Mouse (Mus musculus) heart, postnatal 0 days (tissue): ENCODE results near the gene Ptprn2. TPM values are rescaled to one million over a fixed set of nuclear protein-coding genes. Genes with fewer than 3 reads are reported as not detected.

ENCODE experiments used
- ATAC-seq: fragments of 200-750 bp; cut with Nextera tagmentation; 2 replicates; pipeline ENCODE4 v1.8.0; 2017; ENCODE audit warnings: low read depth, moderate number of reproducible peaks, moderate library complexity; ENCODE audit not compliant: insufficient read depth
- DNase-seq: peaks from one replicate; pipeline ENCODE4 v3.0.0-alpha.2; 2016; ENCODE audit warnings: low spot score
- H3K27ac ChIP-seq: fragments of 300-500 bp; sonication (generic); 2 replicates; pipeline ENCODE4 v1.5.1; 2014; ENCODE audit warnings: low read depth, mild to moderate bottlenecking
- H3K27me3 ChIP-seq: fragments of 300-500 bp; sonication (generic); 2 replicates; pipeline ENCODE4 v1.6.1; 2014; ENCODE audit warnings: low read length, mixed read lengths; ENCODE audit not compliant: control insufficient read depth, insufficient read depth
- H3K36me3 ChIP-seq: fragments of 300-500 bp; sonication (generic); replicated peaks from 2 replicates; pipeline ENCODE4 v1.6.1; 2014; ENCODE audit warnings: low read length, mixed read lengths; ENCODE audit not compliant: control insufficient read depth, insufficient read depth
- H3K4me1 ChIP-seq: fragments of 300-500 bp; sonication (generic); 2 replicates; pipeline ENCODE4 v1.6.1; 2014; ENCODE audit warnings: antibody characterized with exemption; ENCODE audit not compliant: control insufficient read depth, insufficient read depth
- H3K4me2 ChIP-seq: fragments of 300-500 bp; sonication (generic); 2 replicates; pipeline ENCODE4 v1.6.1; 2014; ENCODE audit warnings: low read depth, mild to moderate bottlenecking, low read length, moderate library complexity
- H3K4me3 ChIP-seq: fragments of 300-500 bp; sonication (generic); 2 replicates; pipeline ENCODE4 v1.5.1; 2014; ENCODE audit warnings: low read depth, low read length
- H3K9ac ChIP-seq: fragments of 300-500 bp; sonication (generic); replicated peaks from 2 replicates; pipeline ENCODE4 v1.6.1; 2014; ENCODE audit warnings: low read depth, low read length, mixed read lengths
- H3K9me3 ChIP-seq: fragments of 300-500 bp; sonication (generic); replicated peaks from 2 replicates; pipeline ENCODE4 v1.6.1; 2016; ENCODE audit warnings: low read length; ENCODE audit not compliant: control insufficient read depth
- CTCF ChIP-seq: IDR thresholded peaks from 2 replicates; pipeline ENCODE4 v1.5.1; 2016; ENCODE audit warnings: antibody characterized with exemption, control low read depth, low read depth
- EP300 ChIP-seq: IDR thresholded peaks from 2 replicates; pipeline ENCODE4 v1.6.1; 2016; ENCODE audit warnings: antibody characterized with exemption, low read depth
- WGBS: fragments of 180-500 bp; shearing (Covaris S2); extraction: QIAGEN DNeasy Blood & Tissue Kit; methylation state at CpG from one replicate; pipeline ENCODE4 v1.1.7; 2014; 5-methylcytosine and 5-hydroxymethylcytosine counted together
- polyA plus RNA-seq: library from polyadenylated mRNA; unstranded; fragments of >200 nt; fragmentation: Nextera tagmentation; extraction: Ambion mirVana; gene quantifications from 2 replicates; pipeline ENCODE4 v1.2.1, GENCODE M21; 2015
- total RNA-seq: library from RNA; depleted of rRNA; stranded (reverse); fragments of >200 nt; gene quantifications from 2 replicates; pipeline ENCODE4 v1.2.3, GENCODE M21; 2014; ENCODE audit warnings: low replicate concordance

Gene Ptprn2
- total and polyA plus RNA-seq, 2 experiments from 2014 or later = not detected

- H3K4me1 ChIP-seq = no peaks in the 10 kb centered on the region
- no peaks in the 10 kb centered on the region for H3K36me3 ChIP-seq
- no peak overlapping the region for H3K9ac ChIP-seq
- ATAC-seq = 0 out of 2 replicates have a peak, but pooled peaks have one; percentile 20
- peaks cover 84% of the 10 kb centered on the region for H3K27me3 ChIP-seq
- no peak overlapping the region for H3K27ac ChIP-seq
- H3K4me2 ChIP-seq = peak overlapping the region; percentile 55; the same call in 1 of the 2 replicates
- H3K9me3 ChIP-seq = no peaks in the 10 kb centered on the region
- WGBS = 20% methylated on average over 17 of the region's 17 CpGs
- DNase-seq = no peak
- H3K4me3 ChIP-seq = 0 out of 2 replicates have a peak overlapping the region, but pooled peaks have one; percentile 29
- TF ChIP-seq EP300 (no peak), CTCF (no peak)
Measured at GRCm38 (mm10) chr12:117158950-117159668, 673.6 kb downstream of the Ptprn2 start.

- no peak for TF ChIP-seq EP300
- TF ChIP-seq CTCF = no peak
- Histone ChIP-seq H3K4me2 (peak overlapping the region; percentile 55), H3K36me3 (no peaks in the 10 kb centered on the region), H3K27me3 (peaks cover 80% of the 10 kb centered on the region), H3K27ac (no peak overlapping the region), H3K9ac (no peak overlapping the region), H3K4me1 (no peaks in the 10 kb centered on the region), H3K4me3 (peak overlapping the region; percentile 29), H3K9me3 (no peaks in the 10 kb centered on the region)
- WGBS = 10% methylated on average over 14 of the region's 15 CpGs
- DNase-seq (no peak), ATAC-seq (peak; percentile 20; the same call in 1 of the 2 replicates)
Measured at GRCm38 (mm10) chr12:117159669-117160210, 674.2 kb downstream of the Ptprn2 start.

DNA sequence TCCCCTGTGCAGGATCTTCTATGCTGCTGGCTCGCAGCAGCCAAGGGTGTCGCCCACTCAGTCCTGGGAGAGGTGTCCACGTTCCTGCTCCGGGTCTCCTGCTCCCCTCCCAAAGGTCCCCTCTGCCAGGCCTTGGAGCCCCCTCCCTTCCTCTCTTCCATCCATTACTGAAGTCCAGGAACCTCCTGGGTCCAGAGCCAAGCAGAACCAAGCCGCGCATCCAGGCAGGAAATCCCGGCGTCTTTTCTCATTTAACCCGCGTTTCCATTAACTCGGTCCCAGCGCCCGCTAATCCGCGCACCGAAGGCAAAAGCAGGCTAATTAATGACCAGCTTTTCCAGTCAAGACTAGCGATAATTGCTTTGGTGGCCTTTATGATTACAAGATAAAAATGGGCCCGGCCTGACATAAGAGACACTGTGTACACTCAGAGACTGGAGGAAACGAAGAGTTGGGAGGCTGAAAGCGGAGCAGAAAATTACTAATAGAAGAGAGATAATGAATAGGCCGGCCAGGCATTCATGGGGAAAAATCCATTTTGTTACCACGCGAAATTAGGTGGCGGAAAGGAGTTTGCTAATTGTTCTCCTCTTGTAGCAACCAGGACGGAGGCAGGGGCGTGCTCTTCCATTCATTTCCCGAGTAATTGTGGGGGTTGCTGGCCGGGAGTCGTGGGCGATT, 674.8 kb downstream of the Ptprn2 start:
- ATAC-seq (no peak), DNase-seq (no peak)
- Histone ChIP-seq H3K27ac (no peak overlapping the region), H3K9me3 (no peaks in the 10 kb centered on the region), H3K27me3 (peaks cover 75% of the 10 kb centered on the region), H3K9ac (no peak overlapping the region), H3K36me3 (no peaks in the 10 kb centered on the region), H3K4me1 (no peaks in the 10 kb centered on the region), H3K4me2 (peak overlapping the region; percentile 55), H3K4me3 (peak overlapping the region; percentile 29)
- WGBS = 7% methylated on average over 30 of the region's 30 CpGs
- no peak for TF ChIP-seq EP300
- TF ChIP-seq CTCF = no peak

GRCm38 (mm10) chr12:117162180-117162579, 676.7 kb downstream of the Ptprn2 start:
- Histone ChIP-seq H3K36me3 (no peaks in the 10 kb centered on the region), H3K4me3 (no peak overlapping the region), H3K9me3 (no peaks in the 10 kb centered on the region), H3K9ac (no peak overlapping the region), H3K27me3 (peaks cover 58% of the 10 kb centered on the region), H3K4me2 (no peak overlapping the region), H3K27ac (no peak overlapping the region), H3K4me1 (no peaks in the 10 kb centered on the region)
- DNase-seq = no peak
- TF ChIP-seq EP300 = no peak
- no peak for TF ChIP-seq CTCF
- ATAC-seq = no peak
- WGBS = 63% methylated on average over 3 of the region's 3 CpGs

DNA sequence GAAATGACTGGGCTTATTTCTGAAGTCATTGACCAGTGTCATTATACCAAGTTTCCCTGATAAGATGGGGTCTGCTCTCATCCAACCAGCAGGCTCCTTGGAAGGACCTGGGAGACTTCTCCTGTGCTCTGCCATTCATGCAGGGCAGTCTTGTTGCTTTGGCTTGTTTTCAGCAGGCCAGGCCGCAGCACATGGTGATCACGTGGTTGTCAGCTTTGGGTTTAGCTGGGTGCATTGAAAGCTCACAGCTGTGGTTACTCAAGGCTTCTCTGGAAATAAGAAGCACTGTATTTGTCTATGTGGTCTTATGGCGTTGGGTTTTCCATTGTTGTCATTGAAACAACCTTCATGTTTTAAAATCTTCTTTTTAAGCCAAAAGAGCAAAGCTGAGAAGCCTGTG, 678.3 kb downstream of the Ptprn2 start:
- no peak for ATAC-seq
- H3K27me3 ChIP-seq = peaks cover 42% of the 10 kb centered on the region
- no peaks in the 10 kb centered on the region for H3K36me3 ChIP-seq
- H3K4me1 ChIP-seq = no peaks in the 10 kb centered on the region
- DNase-seq = no peak
- TF ChIP-seq EP300 = no peak
- TF ChIP-seq CTCF = no peak
- no peak overlapping the region for H3K9ac ChIP-seq
- H3K9me3 ChIP-seq = no peaks in the 10 kb centered on the region
- H3K27ac ChIP-seq = no peak overlapping the region
- H3K4me3 ChIP-seq = no peak overlapping the region
- WGBS = 54% methylated on average over 3 of the region's 3 CpGs
- H3K4me2 ChIP-seq = no peak overlapping the region
